ENCODE assay signal across 2 mouse cellular contexts in genomic region chr3:88622941-88623345, GRCm38 (mm10).
TF ChIP-seq lines count a peak whose summit lies in the region.

No protein-coding gene starts in this region.

TF ChIP-seq in C2C12, 6 proteins besides CTCF, POLR2A, EP300 and RAD21 (continued from another document):
- TF ChIP-seq USF1 (IDR thresholded peaks at IDR 0.05; ENCODE audit: low read depth): no peak
- no peak for TF ChIP-seq MYOG (IDR thresholded peaks at IDR 0.05; ENCODE audit: control insufficient read depth, extremely low read depth, insufficient read length)
- no peak for TF ChIP-seq MYOD1 (IDR thresholded peaks at IDR 0.05; ENCODE audit: control insufficient read depth, insufficient read length, low read depth)

TF ChIP-seq in CH12.LX, 34 proteins besides CTCF, POLR2A, EP300 and RAD21 (continued from another document):
- TF ChIP-seq TCF12 (IDR thresholded peaks at IDR 0.05; ENCODE audit: low read depth, low read length): peak; percentile 23; the same call in 1 of the 2 replicates
- TF ChIP-seq MAZ (IDR thresholded peaks at IDR 0.05; ENCODE audit: low read depth, low read length): peak; percentile 54; the same call in 1 of the 2 replicates
- no peak for TF ChIP-seq USF1 (IDR thresholded peaks at IDR 0.05; ENCODE audit: low read depth, low read length)
- no peak for TF ChIP-seq RCOR1 (conservative IDR thresholded peaks at IDR 0.05; ENCODE audit: low read depth, low read length)
